Mouse (Mus musculus): Measurements from ENCODE around the gene Robo2. TPM values are rescaled to one million over a fixed set of nuclear protein-coding genes. Genes with fewer than 3 reads are reported as not detected.

Robo2 gene
- polyA plus RNA-seq, 1 experiment, result not detected

- Histone ChIP-seq H3K4me3 (replicated peaks) (no peak overlapping the region), H3K27me3 (replicated peaks) (no peaks in the 10 kb centered on the region), H3K4me1 (no peaks in the 10 kb centered on the region), H3K9me3 (0 out of 2 replicates have a peak, but pooled peaks cover 2% of the 10 kb centered on the region), H3K36me3 (replicated peaks; ENCODE audit: low read length) (no peaks in the 10 kb centered on the region)
- no peak for TF ChIP-seq GATA1 (IDR thresholded peaks at IDR 0.05; ENCODE audit: borderline replicate concordance, low read length)
- TF ChIP-seq FLI1 (IDR thresholded peaks at IDR 0.05; ENCODE audit: low read length), result no peak
Observed at GRCm38 (mm10) chr16:74172673-74173072, 239.0 kb downstream of the Robo2 start.

GRCm38 (mm10) chr16:74169642-74170041 is 242.0 kb downstream of the Robo2 start:
- Histone ChIP-seq H3K36me3 (replicated peaks; ENCODE audit: low read length) (no peaks in the 10 kb centered on the region), H3K4me3 (replicated peaks) (no peak overlapping the region), H3K9me3 (0 out of 2 replicates have a peak, but pooled peaks cover 2% of the 10 kb centered on the region), H3K4me1 (no peaks in the 10 kb centered on the region), H3K27me3 (replicated peaks) (no peaks in the 10 kb centered on the region)
- TF ChIP-seq FLI1 (IDR thresholded peaks at IDR 0.05; ENCODE audit: low read length) (no peak), GATA1 (IDR thresholded peaks at IDR 0.05; ENCODE audit: borderline replicate concordance, low read length) (no peak)

DNA sequence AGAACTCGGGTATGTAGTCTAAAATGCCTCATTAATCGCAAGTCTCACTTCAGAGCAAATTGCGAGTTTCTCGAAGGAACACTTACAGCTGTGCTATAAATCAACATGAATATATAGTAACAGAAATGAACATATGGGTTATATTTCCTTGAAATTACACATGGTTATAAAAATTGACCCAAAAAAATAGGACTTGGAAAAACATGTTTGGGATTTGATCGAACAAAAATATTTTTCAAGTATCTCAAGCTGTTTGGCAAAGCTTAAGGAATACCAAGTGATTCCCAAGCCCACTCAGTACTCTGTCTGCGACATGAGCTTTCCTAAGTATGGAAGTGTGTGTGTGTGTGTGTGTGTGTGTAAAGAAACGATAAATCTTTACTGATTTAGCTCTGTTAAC is 242.5 kb downstream of the Robo2 start:
- H3K9me3 ChIP-seq, result 0 out of 2 replicates have a peak, but pooled peaks cover 2% of the 10 kb centered on the region
- TF ChIP-seq FLI1 (IDR thresholded peaks at IDR 0.05; ENCODE audit: low read length) (no peak), GATA1 (IDR thresholded peaks at IDR 0.05; ENCODE audit: borderline replicate concordance, low read length) (no peak)
- no peaks in the 10 kb centered on the region for H3K36me3 ChIP-seq (replicated peaks; ENCODE audit: low read length)
- no peak overlapping the region for H3K4me3 ChIP-seq (replicated peaks)
- H3K27me3 ChIP-seq (replicated peaks), result no peaks in the 10 kb centered on the region
- H3K4me1 ChIP-seq, result no peaks in the 10 kb centered on the region

DNA sequence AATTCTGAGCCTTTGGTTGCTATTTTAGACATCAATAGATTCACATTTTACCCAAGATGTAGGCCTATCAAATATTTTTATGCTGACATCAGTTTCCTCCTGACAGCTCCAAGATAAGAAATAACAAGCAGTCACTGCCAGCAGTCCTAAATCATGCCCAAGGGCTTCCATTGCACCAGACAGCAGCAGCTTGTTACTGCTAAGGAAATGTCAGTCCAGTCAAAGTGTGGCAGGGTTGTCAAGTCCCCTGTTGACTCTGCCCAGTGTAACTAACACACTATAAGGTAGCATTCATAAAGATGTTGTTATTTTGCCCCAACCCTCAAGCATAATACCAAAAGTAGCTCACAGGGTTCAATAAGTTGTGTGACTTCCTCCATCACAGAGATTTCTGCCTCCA is 243.8 kb downstream of the Robo2 start:
- TF ChIP-seq FLI1 (IDR thresholded peaks at IDR 0.05; ENCODE audit: low read length) (no peak), GATA1 (IDR thresholded peaks at IDR 0.05; ENCODE audit: borderline replicate concordance, low read length) (no peak)
- Histone ChIP-seq H3K27me3 (replicated peaks) (no peaks in the 10 kb centered on the region), H3K4me3 (replicated peaks) (no peak overlapping the region), H3K4me1 (no peaks in the 10 kb centered on the region), H3K36me3 (replicated peaks; ENCODE audit: low read length) (no peaks in the 10 kb centered on the region), H3K9me3 (0 out of 2 replicates have a peak, but pooled peaks cover 2% of the 10 kb centered on the region)

- Histone ChIP-seq H3K9me3 (no peaks in the 10 kb centered on the region), H3K4me1 (no peaks in the 10 kb centered on the region)
- TF ChIP-seq GATA1 (IDR thresholded peaks at IDR 0.05; ENCODE audit: borderline replicate concordance, low read length), result no peak
- TF ChIP-seq FLI1 (IDR thresholded peaks at IDR 0.05; ENCODE audit: low read length), result no peak
Observed at GRCm38 (mm10) chr16:74162041-74162440, 249.6 kb downstream of the Robo2 start.

DNA sequence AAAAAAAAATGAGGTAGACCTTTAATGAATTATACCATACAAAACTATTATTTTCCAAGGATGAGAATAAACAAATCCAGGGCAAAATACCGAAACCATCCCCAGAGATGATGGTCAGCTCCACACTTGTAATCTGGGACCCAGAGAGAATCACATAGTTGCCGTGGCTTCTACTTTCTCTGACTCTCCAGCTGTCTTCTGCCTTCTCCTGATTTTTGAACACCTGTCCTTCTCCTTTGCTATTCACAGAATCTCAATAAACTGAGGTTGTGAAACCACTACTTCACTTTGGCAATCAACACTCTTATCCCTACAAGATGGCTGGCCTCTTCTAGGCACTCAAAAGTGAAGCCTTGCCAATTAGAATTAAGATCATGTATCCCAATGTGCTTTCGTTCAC is 252.4 kb downstream of the Robo2 start:
- TF ChIP-seq FLI1 (IDR thresholded peaks at IDR 0.05; ENCODE audit: low read length) (no peak), GATA1 (IDR thresholded peaks at IDR 0.05; ENCODE audit: borderline replicate concordance, low read length) (no peak)
- Histone ChIP-seq H3K36me3 (replicated peaks; ENCODE audit: low read length) (no peaks in the 10 kb centered on the region), H3K4me3 (replicated peaks) (no peak overlapping the region), H3K9me3 (no peaks in the 10 kb centered on the region), H3K4me1 (no peaks in the 10 kb centered on the region), H3K27me3 (replicated peaks) (no peaks in the 10 kb centered on the region)

More at GRCm38 (mm10) chr16:74162041-74162440, 249.6 kb downstream of the Robo2 start:
- Histone ChIP-seq H3K27me3 (replicated peaks) (no peaks in the 10 kb centered on the region), H3K36me3 (replicated peaks; ENCODE audit: low read length) (no peaks in the 10 kb centered on the region), H3K4me3 (replicated peaks) (no peak overlapping the region)

- Histone ChIP-seq H3K36me3 (replicated peaks; ENCODE audit: low read length) (no peaks in the 10 kb centered on the region), H3K4me3 (replicated peaks) (no peak overlapping the region), H3K27me3 (replicated peaks) (no peaks in the 10 kb centered on the region), H3K4me1 (no peaks in the 10 kb centered on the region), H3K9me3 (0 out of 2 replicates have a peak, but pooled peaks cover 5% of the 10 kb centered on the region)
- TF ChIP-seq GATA1 (IDR thresholded peaks at IDR 0.05; ENCODE audit: borderline replicate concordance, low read length), result no peak
- no peak for TF ChIP-seq FLI1 (IDR thresholded peaks at IDR 0.05; ENCODE audit: low read length)
Observed at GRCm38 (mm10) chr16:74136181-74136580, 275.4 kb downstream of the Robo2 start.

- no peaks in the 10 kb centered on the region for H3K27me3 ChIP-seq (replicated peaks)
- TF ChIP-seq GATA1 (IDR thresholded peaks at IDR 0.05; ENCODE audit: borderline replicate concordance, low read length) (no peak), FLI1 (IDR thresholded peaks at IDR 0.05; ENCODE audit: low read length) (no peak)
- 0 out of 2 replicates have a peak, but pooled peaks cover 7% of the 10 kb centered on the region for H3K9me3 ChIP-seq
- H3K36me3 ChIP-seq (replicated peaks; ENCODE audit: low read length), result no peaks in the 10 kb centered on the region
- H3K4me1 ChIP-seq, result no peaks in the 10 kb centered on the region
- no peak overlapping the region for H3K4me3 ChIP-seq (replicated peaks)
Observed at GRCm38 (mm10) chr16:74132833-74133232, 278.8 kb downstream of the Robo2 start.

DNA sequence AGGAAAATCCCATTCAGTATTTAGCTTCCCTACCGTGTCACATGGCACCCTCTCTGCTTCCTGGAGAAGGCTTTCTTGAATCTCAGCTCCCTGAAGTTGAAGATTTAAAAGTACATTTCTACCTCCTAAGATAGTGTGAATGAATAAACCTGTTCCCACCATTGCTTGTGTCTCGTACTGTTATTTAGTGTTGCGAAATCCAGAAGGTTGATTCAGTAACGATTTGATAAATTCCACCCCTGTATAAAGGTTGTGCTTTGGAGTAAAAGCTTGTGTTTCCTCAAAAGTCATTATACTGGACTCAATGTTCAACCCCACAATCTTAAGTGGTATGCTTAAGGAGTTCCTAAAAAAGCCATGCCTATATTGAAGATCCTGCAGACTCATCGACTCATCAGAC is 280.3 kb downstream of the Robo2 start:
- H3K4me1 ChIP-seq, result no peaks in the 10 kb centered on the region
- no peaks in the 10 kb centered on the region for H3K36me3 ChIP-seq (replicated peaks; ENCODE audit: low read length)
- no peak overlapping the region for H3K4me3 ChIP-seq (replicated peaks)
- no peak for TF ChIP-seq GATA1 (IDR thresholded peaks at IDR 0.05; ENCODE audit: borderline replicate concordance, low read length)
- no peak for TF ChIP-seq FLI1 (IDR thresholded peaks at IDR 0.05; ENCODE audit: low read length)
- H3K27me3 ChIP-seq (replicated peaks), result no peaks in the 10 kb centered on the region
- 0 out of 2 replicates have a peak, but pooled peaks cover 7% of the 10 kb centered on the region for H3K9me3 ChIP-seq

DNA sequence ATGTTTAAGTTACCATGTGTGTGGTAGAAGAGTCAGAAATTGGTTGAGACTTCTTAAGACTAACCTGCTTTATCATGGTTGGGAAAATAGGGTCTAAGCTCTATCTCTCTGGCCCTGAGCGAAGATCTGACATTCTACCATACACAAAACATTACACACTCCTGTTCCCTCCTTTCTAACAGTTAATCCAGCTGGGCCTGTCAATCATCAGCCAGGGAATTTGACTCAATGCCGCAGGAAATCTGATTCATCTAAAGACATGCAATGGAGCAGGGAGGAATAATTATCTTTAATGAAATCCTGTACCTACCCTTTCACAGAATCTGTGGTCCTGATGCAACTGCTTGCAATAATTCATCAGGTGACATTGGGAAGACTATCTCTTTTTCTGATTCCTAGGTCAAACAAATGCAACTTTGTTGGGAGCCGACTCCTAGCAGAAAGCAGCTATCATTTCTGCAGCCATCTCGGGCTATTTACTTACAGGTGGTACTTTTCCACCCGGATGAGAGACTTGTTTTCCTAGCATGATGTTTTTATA is 283.1 kb downstream of the Robo2 start:
- H3K4me1 ChIP-seq, result no peaks in the 10 kb centered on the region
- H3K36me3 ChIP-seq (replicated peaks; ENCODE audit: low read length), result no peaks in the 10 kb centered on the region
- no peak overlapping the region for H3K4me3 ChIP-seq (replicated peaks)
- TF ChIP-seq FLI1 (IDR thresholded peaks at IDR 0.05; ENCODE audit: low read length) (no peak), GATA1 (IDR thresholded peaks at IDR 0.05; ENCODE audit: borderline replicate concordance, low read length) (no peak)
- no peaks in the 10 kb centered on the region for H3K27me3 ChIP-seq (replicated peaks)
- 0 out of 2 replicates have a peak, but pooled peaks cover 7% of the 10 kb centered on the region for H3K9me3 ChIP-seq

Measured in megakaryocyte, embryonic 14.5 days (primary cell).